ENCODE assay signal across 25 mouse cellular contexts in genomic region chr6:31039485-31039884, GRCm38 (mm10).
"Had no signal": no experiment of that assay in that cellular context is flagged by ENCODE, and none has a peak within 500 bp of the region (broad histone marks: within the 10 kb centered on the region; RNA-seq: fewer than 3 reads in every experiment).

No protein-coding gene starts in this region.

- H3K27me3 ChIP-seq: heart, embryonic 13.5 days; heart, embryonic 15.5 days; hindbrain, embryonic 12.5 days; intestine, embryonic 15.5 days; limb, embryonic 12.5 days had no signal

- H3K4me1 ChIP-seq: heart, embryonic 13.5 days had no signal

- H3K9ac ChIP-seq: heart, embryonic 13.5 days; heart, embryonic 15.5 days; hindbrain, embryonic 12.5 days; hindbrain, embryonic 14.5 days; intestine, embryonic 15.5 days; limb, embryonic 12.5 days had no signal

- H3K36me3 ChIP-seq: heart, embryonic 13.5 days; heart, embryonic 15.5 days; hindbrain, embryonic 10.5 days; hindbrain, embryonic 12.5 days; intestine, embryonic 15.5 days; limb, embryonic 10.5 days; limb, embryonic 12.5 days had no signal

- H3K4me2 ChIP-seq: heart, embryonic 11.5 days; heart, embryonic 13.5 days; heart, embryonic 15.5 days; hindbrain, embryonic 12.5 days; hindbrain, embryonic 14.5 days; intestine, embryonic 15.5 days; limb, embryonic 12.5 days; liver, embryonic 11.5 days had no signal

- H3K4me3 ChIP-seq: gastrocnemius, adult 2 months; heart, embryonic 13.5 days; heart, embryonic 15.5 days; hindbrain, embryonic 10.5 days; hindbrain, embryonic 12.5 days; intestine, embryonic 15.5 days; layer of hippocampus, adult 2 months; left cerebral cortex, adult 2 months; limb, embryonic 10.5 days; limb, embryonic 12.5 days had no signal

- H3K9me3 ChIP-seq: heart, embryonic 13.5 days; heart, embryonic 15.5 days; hindbrain, embryonic 10.5 days; hindbrain, embryonic 12.5 days; intestine, embryonic 15.5 days; limb, embryonic 10.5 days; limb, embryonic 12.5 days had no signal

- H3K27ac ChIP-seq: gastrocnemius, adult 2 months; heart, embryonic 13.5 days; heart, embryonic 15.5 days; hindbrain, embryonic 10.5 days; hindbrain, embryonic 12.5 days; hindbrain, embryonic 14.5 days; intestine, embryonic 15.5 days; layer of hippocampus, adult 2 months; left cerebral cortex, adult 2 months; limb, embryonic 10.5 days; limb, embryonic 12.5 days had no signal

- DNase-seq: gastrocnemius, adult 2 months; gastrocnemius, postnatal 10 days; gastrocnemius, postnatal 25 days; heart, postnatal 4 days; kidney, adult 18-20 months; kidney, adult 8-10 months; kidney, postnatal 10 days; kidney, postnatal 25 days; kidney, postnatal 4 days; liver had no signal

- ATAC-seq: hindbrain, embryonic 16.5 days; inflammation-experienced regulatory T-cells, adult 6 months; intestine, embryonic 15.5 days; intestine, postnatal 0 days had no signal
